Mouse (Mus musculus) forebrain, embryonic 16.5 days (tissue): ENCODE results near the gene Adamtsl5. TPM values are rescaled to one million over a fixed set of nuclear protein-coding genes. Genes with fewer than 3 reads are reported as not detected.
A peak's percentile ranks its signal among the peaks of the same experiment; 100 is the strongest.

Source experiments
- ATAC-seq: fragments of 200-750 bp; cut with Nextera tagmentation; 2 replicates; pipeline ENCODE4 v1.8.0; 2017; ENCODE audit warnings: mild to moderate bottlenecking, moderate library complexity
- H3K27ac ChIP-seq: fragments of 300-500 bp; sonication (generic); 2 replicates; pipeline ENCODE4 v1.5.1; 2014; ENCODE audit warnings: low read length, control low read depth
- H3K27me3 ChIP-seq: fragments of 300-500 bp; sonication (generic); replicated peaks from 2 replicates; pipeline ENCODE4 v1.6.1; 2014; ENCODE audit warnings: low read length; ENCODE audit not compliant: control insufficient read depth, insufficient read depth
- H3K36me3 ChIP-seq: fragments of 300-500 bp; sonication (generic); 2 replicates; pipeline ENCODE4 v1.6.1; 2014; ENCODE audit not compliant: control insufficient read depth, insufficient read depth
- H3K4me1 ChIP-seq: fragments of 300-500 bp; sonication (generic); replicated peaks from 2 replicates; pipeline ENCODE4 v1.6.1; 2014; ENCODE audit warnings: low read length; ENCODE audit not compliant: control insufficient read depth, insufficient read depth
- H3K4me2 ChIP-seq: fragments of 300-500 bp; sonication (generic); 2 replicates; pipeline ENCODE4 v1.6.1; 2014; ENCODE audit warnings: mild to moderate bottlenecking, low read length, control low read depth
- H3K4me3 ChIP-seq: fragments of 300-500 bp; sonication (generic); replicated peaks from 2 replicates; pipeline ENCODE4 v1.5.1; 2014; ENCODE audit warnings: mild to moderate bottlenecking, low read length, control low read depth
- H3K9ac ChIP-seq: fragments of 300-500 bp; sonication (generic); replicated peaks from 2 replicates; pipeline ENCODE4 v1.6.1; 2014; ENCODE audit warnings: low read depth, low read length, control low read depth
- H3K9me3 ChIP-seq: fragments of 300-500 bp; sonication (generic); 2 replicates; pipeline ENCODE4 v1.6.1; 2016; ENCODE audit warnings: low read length; ENCODE audit not compliant: control insufficient read depth
- WGBS: fragments of 180-500 bp; shearing (Covaris S2); extraction: QIAGEN DNeasy Blood & Tissue Kit; methylation state at CpG from one replicate; pipeline ENCODE4 v1.1.7; 2014; 5-methylcytosine and 5-hydroxymethylcytosine counted together
- polyA plus RNA-seq: library from polyadenylated mRNA; unstranded; fragments of >200 nt; fragmentation: Nextera tagmentation; extraction: Ambion mirVana; gene quantifications from 2 replicates; pipeline ENCODE4 v1.2.1, GENCODE M21; 2015

Gene Adamtsl5
- polyA plus RNA-seq: 0.51 and 0.66 TPM in 2 replicates

DNA sequence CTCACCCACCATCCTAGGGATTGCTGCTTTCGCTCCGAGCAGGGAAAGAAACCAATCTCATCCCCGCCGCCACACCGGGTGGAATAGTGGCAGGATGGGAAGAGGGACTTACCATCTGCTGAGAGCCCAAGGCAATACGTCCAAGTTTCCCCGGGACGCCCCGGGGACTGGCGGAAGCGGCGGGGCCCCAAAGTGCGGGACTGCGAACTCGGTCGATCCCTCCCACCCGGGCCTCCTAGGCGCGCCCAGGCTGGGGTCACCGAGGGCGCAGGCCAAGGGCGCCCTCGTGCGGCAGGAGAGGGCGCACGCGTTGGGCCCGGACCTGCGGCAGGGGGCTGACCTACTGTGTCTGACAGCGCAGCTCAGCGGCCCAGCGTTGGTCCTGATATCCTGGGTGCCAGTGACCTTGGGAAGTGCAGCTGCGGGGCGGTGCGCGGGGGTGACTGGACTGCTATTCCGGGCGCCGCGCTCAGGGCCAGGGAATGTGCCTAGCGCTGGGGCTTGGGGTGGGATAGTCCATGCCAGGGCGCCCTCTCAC is at the start of gene Adamtsl5:
Adamtsl5 (minus strand) TSS at position 169 of the 538 bp plus-strand sequence.
- 2% methylated on average over 41 of the region's 42 CpGs for WGBS
- no peaks in the 10 kb centered on the region for H3K36me3 ChIP-seq
- H3K9ac ChIP-seq: no peak within 1 kb of the TSS
- 0 out of 2 replicates have a peak within 1 kb of the TSS, but pooled peaks have one; percentile 1 for H3K4me3 ChIP-seq
- no peak within 1 kb of the TSS for H3K27ac ChIP-seq
- H3K9me3 ChIP-seq: no peaks in the 10 kb centered on the region
- H3K4me2 ChIP-seq: no peak within 1 kb of the TSS
- peaks cover 73% of the 10 kb centered on the region for H3K27me3 ChIP-seq
- ATAC-seq: no peak
- peaks cover 10% of the 10 kb centered on the region for H3K4me1 ChIP-seq

DNA sequence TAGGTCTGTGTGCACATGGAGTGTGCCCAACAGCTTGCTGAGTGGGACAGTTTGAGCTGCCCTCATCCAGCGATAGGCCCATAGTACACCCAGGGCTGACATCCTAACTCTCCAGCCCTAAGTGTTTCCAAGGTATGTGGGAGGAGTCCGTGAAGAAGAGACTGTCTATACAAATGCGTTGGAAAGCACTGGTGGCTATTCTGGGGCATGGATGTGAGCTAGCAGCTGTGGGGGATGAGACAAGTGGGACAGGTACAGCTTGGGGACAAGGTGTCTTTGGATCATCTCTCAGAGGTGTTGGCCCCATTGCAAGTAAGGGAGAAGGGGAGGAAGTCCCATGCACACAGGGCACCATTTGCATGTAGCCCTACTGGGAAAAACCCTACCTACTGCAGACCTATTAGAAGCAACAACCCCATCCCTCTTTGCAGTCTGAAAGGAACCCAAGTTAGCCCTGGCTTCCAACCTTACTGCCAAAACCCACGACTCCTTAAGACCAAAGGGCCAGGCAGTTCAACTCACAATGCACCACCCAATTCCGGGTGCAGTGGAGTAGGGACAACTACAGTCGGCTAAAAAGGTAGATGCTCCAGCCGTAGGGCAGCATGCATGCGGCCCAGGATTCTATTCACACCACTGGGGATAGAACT is 49.4 kb upstream of the Adamtsl5 start:
- Histone ChIP-seq H3K4me3 (peak overlapping the region; percentile 71), H3K27ac (peak overlapping the region; percentile 99), H3K27me3 (no peaks in the 10 kb centered on the region), H3K4me1 (peaks cover 23% of the 10 kb centered on the region), H3K9ac (peak overlapping the region; percentile 89), H3K9me3 (no peaks in the 10 kb centered on the region), H3K4me2 (peak overlapping the region; percentile 96), H3K36me3 (peaks cover 32% of the 10 kb centered on the region)
- WGBS: 38% methylated on average over 8 of the region's 8 CpGs
- no peak for ATAC-seq

DNA sequence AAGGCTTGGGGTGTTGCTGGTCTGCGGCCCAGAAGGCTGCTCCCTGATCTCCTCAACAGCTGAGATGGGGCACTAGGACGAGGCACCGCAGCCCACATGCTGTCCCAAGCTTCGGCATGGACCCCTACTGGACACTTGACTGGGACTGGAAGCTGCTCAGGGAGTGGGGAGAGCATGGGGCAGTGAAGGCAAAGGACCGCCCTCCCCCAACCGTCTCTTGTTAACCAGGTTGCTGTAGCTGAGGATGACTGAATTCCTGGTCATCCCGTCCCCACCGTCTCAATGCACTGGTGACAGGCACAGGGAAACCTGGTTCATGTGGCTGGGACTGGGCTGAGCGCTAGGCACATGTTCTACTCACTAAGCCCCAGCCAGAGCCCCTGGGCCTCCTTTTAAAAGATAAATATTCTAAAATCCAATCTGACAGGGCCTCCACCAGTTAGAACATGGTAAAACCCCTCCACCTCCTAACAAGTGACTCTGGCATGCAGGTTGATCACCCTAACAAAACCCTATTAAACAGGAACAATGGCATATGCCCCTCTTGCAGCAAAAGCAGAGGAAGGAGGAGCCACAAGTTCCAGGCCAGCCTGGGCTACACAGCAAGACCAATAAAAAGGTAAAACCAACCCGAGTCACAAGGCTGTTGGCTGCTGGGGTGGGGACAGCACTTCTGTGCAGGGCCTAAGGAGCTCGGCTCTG is 48.8 kb upstream of the Adamtsl5 start:
- ATAC-seq: no peak
- 86% methylated on average over 11 of the region's 11 CpGs for WGBS
- H3K9ac ChIP-seq: peak overlapping the region; percentile 89
- 0 out of 2 replicates have a peak overlapping the region, but pooled peaks have one; percentile 3 for H3K27ac ChIP-seq
- H3K36me3 ChIP-seq: peaks cover 34% of the 10 kb centered on the region
- peaks cover 23% of the 10 kb centered on the region for H3K4me1 ChIP-seq
- H3K27me3 ChIP-seq: no peaks in the 10 kb centered on the region
- H3K4me3 ChIP-seq: peak overlapping the region; percentile 71
- peak overlapping the region; percentile 96 for H3K4me2 ChIP-seq
- H3K9me3 ChIP-seq: no peaks in the 10 kb centered on the region

- Histone ChIP-seq H3K4me3 (no peak overlapping the region), H3K36me3 (peaks cover 43% of the 10 kb centered on the region), H3K4me1 (peaks cover 18% of the 10 kb centered on the region), H3K9me3 (no peaks in the 10 kb centered on the region), H3K27ac (no peak overlapping the region), H3K27me3 (no peaks in the 10 kb centered on the region), H3K4me2 (no peak overlapping the region), H3K9ac (no peak overlapping the region)
- no peak for ATAC-seq
- WGBS: 95% methylated on average over 35 of the region's 35 CpGs
Observed at GRCm38 (mm10) chr10:80395025-80395627, 46.9 kb upstream of the Adamtsl5 start.

DNA sequence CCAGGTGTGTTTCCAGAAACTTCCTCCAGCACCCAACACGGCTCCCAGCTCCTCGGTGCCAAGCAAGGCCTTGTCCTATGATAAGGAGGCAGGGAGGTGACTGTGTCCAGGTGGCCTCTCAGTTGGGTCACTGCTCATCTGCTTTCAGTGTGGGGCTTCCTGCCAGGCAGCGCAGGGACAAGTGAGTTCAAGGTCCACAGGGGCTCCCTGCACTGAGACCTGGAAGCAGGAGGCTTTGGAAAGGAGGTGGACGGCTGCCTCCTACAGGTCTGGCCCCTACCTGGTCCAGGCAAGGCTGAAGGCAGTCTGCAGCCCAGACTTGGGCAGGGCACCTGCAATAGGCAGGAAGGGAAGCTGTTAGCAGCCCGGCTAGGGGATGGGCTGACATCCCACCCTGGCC is 44.5 kb upstream of the Adamtsl5 start:
- Histone ChIP-seq H3K27ac (no peak overlapping the region), H3K4me1 (peaks cover 19% of the 10 kb centered on the region), H3K9me3 (no peaks in the 10 kb centered on the region), H3K4me2 (no peak overlapping the region), H3K27me3 (no peaks in the 10 kb centered on the region), H3K36me3 (peaks cover 43% of the 10 kb centered on the region), H3K4me3 (no peak overlapping the region), H3K9ac (no peak overlapping the region)
- no peak for ATAC-seq
- 97% methylated on average over 5 of the region's 5 CpGs for WGBS

DNA sequence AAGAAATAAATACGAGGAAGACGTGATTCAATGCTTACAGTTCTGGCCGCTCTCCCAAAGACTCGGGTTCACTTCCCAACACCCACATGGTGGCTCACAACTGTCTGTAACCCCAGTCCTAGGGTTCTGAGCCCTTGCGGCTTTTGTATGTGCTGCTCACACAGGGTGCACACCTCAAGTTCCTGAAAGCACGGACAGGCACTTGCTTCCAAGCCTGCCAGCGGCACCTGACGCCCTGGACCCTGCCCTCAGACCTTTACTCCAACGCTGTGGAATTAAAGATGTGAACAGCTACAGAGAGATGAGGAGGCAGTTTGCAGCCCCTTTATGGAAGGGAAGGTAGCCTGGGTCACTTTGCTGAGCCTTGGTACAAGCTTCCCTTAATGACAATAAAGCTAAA is 42.5 kb upstream of the Adamtsl5 start:
- Histone ChIP-seq H3K4me1 (peaks cover 7% of the 10 kb centered on the region), H3K9ac (no peak overlapping the region), H3K4me2 (no peak overlapping the region), H3K27ac (no peak overlapping the region), H3K27me3 (no peaks in the 10 kb centered on the region), H3K9me3 (no peaks in the 10 kb centered on the region), H3K4me3 (no peak overlapping the region), H3K36me3 (peaks cover 43% of the 10 kb centered on the region)
- 81% methylated on average over 9 of the region's 9 CpGs for WGBS
- ATAC-seq: no peak

- no peak for ATAC-seq
- H3K4me3 ChIP-seq: no peak overlapping the region
- 78% methylated on average over 4 of the region's 4 CpGs for WGBS
Observed at GRCm38 (mm10) chr10:80389185-80389708, 41.0 kb upstream of the Adamtsl5 start.

GRCm38 (mm10) chr10:80388731-80389130 is 40.5 kb upstream of the Adamtsl5 start:
- H3K27ac ChIP-seq: no peak overlapping the region
- H3K36me3 ChIP-seq: peaks cover 27% of the 10 kb centered on the region
- ATAC-seq: no peak
- H3K4me1 ChIP-seq: peaks cover 21% of the 10 kb centered on the region
- WGBS: 44% methylated on average over 2 of the region's 2 CpGs
- H3K9ac ChIP-seq: no peak overlapping the region
- no peak overlapping the region for H3K4me2 ChIP-seq
- H3K4me3 ChIP-seq: no peak overlapping the region
- H3K27me3 ChIP-seq: no peaks in the 10 kb centered on the region
- no peaks in the 10 kb centered on the region for H3K9me3 ChIP-seq

More at GRCm38 (mm10) chr10:80389185-80389708, 41.0 kb upstream of the Adamtsl5 start:
- Histone ChIP-seq H3K36me3 (peaks cover 32% of the 10 kb centered on the region), H3K4me2 (no peak overlapping the region), H3K27me3 (no peaks in the 10 kb centered on the region), H3K4me1 (peaks cover 16% of the 10 kb centered on the region), H3K9me3 (no peaks in the 10 kb centered on the region), H3K9ac (no peak overlapping the region), H3K27ac (no peak overlapping the region)

DNA sequence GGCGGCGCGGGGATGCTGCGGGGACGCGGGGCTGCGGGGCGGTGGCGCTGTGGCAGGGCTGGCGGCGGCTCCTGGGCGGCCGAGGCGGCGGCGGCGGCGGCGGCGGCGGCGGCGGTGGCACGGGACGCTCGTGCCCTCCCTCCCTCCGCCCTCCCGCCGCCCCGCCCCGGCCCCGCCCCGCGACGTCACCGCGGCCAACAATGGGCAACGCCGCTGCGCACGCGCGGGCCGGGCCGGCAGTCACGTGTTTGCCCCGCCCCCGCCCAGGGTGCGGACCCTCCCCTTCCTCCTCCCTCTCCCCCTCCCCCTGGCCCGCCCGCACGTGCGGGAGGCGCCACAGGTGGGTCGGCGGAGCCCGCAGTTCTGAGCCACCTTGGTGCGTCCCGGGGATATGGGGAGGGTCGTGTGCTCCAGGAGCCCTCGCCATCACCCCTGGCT is 39.3 kb upstream of the Adamtsl5 start, which contains the start of gene Mex3d:
Mex3d (minus strand) TSS at position 138 of the 438 bp plus-strand sequence.
- H3K36me3 ChIP-seq: peaks cover 19% of the 10 kb centered on the region
- H3K9ac ChIP-seq: peak within 1 kb of the TSS; percentile 99
- peak; percentile 20 for ATAC-seq
- peaks cover 33% of the 10 kb centered on the region for H3K4me1 ChIP-seq
- H3K4me3 ChIP-seq: peak within 1 kb of the TSS; percentile 98
- WGBS: 0% methylated on average over 13 of the region's 61 CpGs
- no peaks in the 10 kb centered on the region for H3K27me3 ChIP-seq
- peak within 1 kb of the TSS; percentile 96 for H3K27ac ChIP-seq
- H3K4me2 ChIP-seq: peak within 1 kb of the TSS; percentile 95
- no peaks in the 10 kb centered on the region for H3K9me3 ChIP-seq
